Mouse (Mus musculus) limb, embryonic 11.5 days (tissue): ENCODE results near the gene Meaf6. TPM values are rescaled to one million over a fixed set of nuclear protein-coding genes. Genes with fewer than 3 reads are reported as not detected.

Experiments used
- ATAC-seq: fragments of 200-750 bp; cut with Nextera tagmentation; 2 replicates; pipeline ENCODE4 v1.8.0; 2017; ENCODE audit warnings: low read depth; ENCODE audit not compliant: insufficient number of reproducible peaks, low FRiP score, low TSS enrichment
- DNase-seq: peaks from one replicate; pipeline ENCODE4 v3.0.0-alpha.2; 2015; ENCODE audit warnings: low spot score
- H3K27ac ChIP-seq: fragments of 300-500 bp; sonication (generic); replicated peaks from 2 replicates; pipeline ENCODE4 v1.5.1; 2014; ENCODE audit warnings: low read depth, mild to moderate bottlenecking, low read length
- H3K27me3 ChIP-seq: fragments of 300-500 bp; sonication (generic); 2 replicates; pipeline ENCODE4 v1.6.1; 2014; ENCODE audit warnings: mild to moderate bottlenecking, low read length, mixed read lengths; ENCODE audit not compliant: control insufficient read depth, insufficient read depth
- H3K36me3 ChIP-seq: fragments of 300-500 bp; sonication (generic); 2 replicates; pipeline ENCODE4 v1.6.1; 2014; ENCODE audit warnings: mild to moderate bottlenecking, low read length, moderate library complexity, mixed read lengths; ENCODE audit not compliant: control insufficient read depth, insufficient read depth
- H3K4me1 ChIP-seq: fragments of 300-500 bp; sonication (generic); 2 replicates; pipeline ENCODE4 v1.6.1; 2014; ENCODE audit warnings: low read length, mixed read lengths; ENCODE audit not compliant: control insufficient read depth, insufficient read depth
- H3K4me2 ChIP-seq: fragments of 300-500 bp; sonication (generic); 2 replicates; pipeline ENCODE4 v1.6.1; 2014; ENCODE audit warnings: low read depth, mild to moderate bottlenecking, moderate library complexity; ENCODE audit not compliant: severe bottlenecking
- H3K4me3 ChIP-seq: fragments of 300-500 bp; sonication (generic); 2 replicates; pipeline ENCODE4 v1.5.1; 2014; ENCODE audit warnings: low read depth, low read length
- H3K9ac ChIP-seq: fragments of 300-500 bp; sonication (generic); 2 replicates; pipeline ENCODE4 v1.6.1; 2014; ENCODE audit warnings: mild to moderate bottlenecking, low read length
- H3K9me3 ChIP-seq: fragments of 300-500 bp; sonication (generic); 2 replicates; pipeline ENCODE4 v1.6.1; 2016; ENCODE audit warnings: low read length; ENCODE audit not compliant: control insufficient read depth
- WGBS: fragments of 180-500 bp; shearing (Covaris S2); extraction: QIAGEN DNeasy Blood & Tissue Kit; methylation state at CpG from one replicate; pipeline ENCODE4 v1.1.7; 2014; 5-methylcytosine and 5-hydroxymethylcytosine counted together
- polyA plus RNA-seq: library from polyadenylated mRNA; unstranded; fragments of >200 nt; fragmentation: Nextera tagmentation; extraction: Ambion mirVana; gene quantifications from 2 replicates; pipeline ENCODE4 v1.2.1, GENCODE M21; 2014

The Meaf6 gene
- polyA plus RNA-seq, 1 experiment from 2014 or later, result 97.4 TPM

GRCm38 (mm10) chr4:125157322-125157721 is 72.4 kb downstream of the Meaf6 start:
- Histone ChIP-seq H3K27me3 (no peaks in the 10 kb centered on the region), H3K4me1 (no peaks in the 10 kb centered on the region), H3K9ac (no peak overlapping the region), H3K36me3 (no peaks in the 10 kb centered on the region), H3K9me3 (no peaks in the 10 kb centered on the region), H3K4me3 (no peak overlapping the region), H3K4me2 (no peak overlapping the region), H3K27ac (no peak overlapping the region)
- no peak for DNase-seq
- no peak for ATAC-seq
- 80% methylated on average over 3 of the region's 3 CpGs for WGBS

GRCm38 (mm10) chr4:125158081-125158480 is 73.1 kb downstream of the Meaf6 start:
- no peak overlapping the region for H3K9ac ChIP-seq
- WGBS, result 87% methylated on average over 2 of the region's 2 CpGs
- ATAC-seq, result no peak

GRCm38 (mm10) chr4:125158581-125159317 is 73.8 kb downstream of the Meaf6 start:
- no peak overlapping the region for H3K9ac ChIP-seq
- H3K27me3 ChIP-seq, result no peaks in the 10 kb centered on the region
- WGBS, result 68% methylated on average over 20 of the region's 20 CpGs
- no peak for DNase-seq
- no peak overlapping the region for H3K27ac ChIP-seq
- no peak overlapping the region for H3K4me2 ChIP-seq
- ATAC-seq, result no peak
- no peaks in the 10 kb centered on the region for H3K36me3 ChIP-seq
- H3K4me1 ChIP-seq, result no peaks in the 10 kb centered on the region
- H3K4me3 ChIP-seq, result no peak overlapping the region
- no peaks in the 10 kb centered on the region for H3K9me3 ChIP-seq

More at GRCm38 (mm10) chr4:125158081-125158480, 73.1 kb downstream of the Meaf6 start:
- no peaks in the 10 kb centered on the region for H3K4me1 ChIP-seq
- H3K4me2 ChIP-seq, result no peak overlapping the region
- no peaks in the 10 kb centered on the region for H3K27me3 ChIP-seq
- no peak overlapping the region for H3K4me3 ChIP-seq
- DNase-seq, result no peak
- H3K9me3 ChIP-seq, result no peaks in the 10 kb centered on the region
- no peaks in the 10 kb centered on the region for H3K36me3 ChIP-seq
- H3K27ac ChIP-seq, result no peak overlapping the region

GRCm38 (mm10) chr4:125160320-125160950 is 75.5 kb downstream of the Meaf6 start:
- Histone ChIP-seq H3K9ac (no peak overlapping the region), H3K4me1 (no peaks in the 10 kb centered on the region), H3K9me3 (no peaks in the 10 kb centered on the region), H3K4me2 (0 out of 2 replicates have a peak overlapping the region, but pooled peaks have one; percentile 24), H3K36me3 (no peaks in the 10 kb centered on the region), H3K4me3 (no peak overlapping the region), H3K27ac (no peak overlapping the region), H3K27me3 (no peaks in the 10 kb centered on the region)
- ATAC-seq, result no peak
- peak; percentile 94 for DNase-seq
- 6% methylated on average over 19 of the region's 19 CpGs for WGBS

- no peak for ATAC-seq
- no peak overlapping the region for H3K9ac ChIP-seq
- no peaks in the 10 kb centered on the region for H3K36me3 ChIP-seq
- 68% methylated on average over 10 of the region's 10 CpGs for WGBS
- no peak overlapping the region for H3K27ac ChIP-seq
- H3K9me3 ChIP-seq, result no peaks in the 10 kb centered on the region
- H3K27me3 ChIP-seq, result no peaks in the 10 kb centered on the region
- no peaks in the 10 kb centered on the region for H3K4me1 ChIP-seq
- H3K4me2 ChIP-seq, result no peak overlapping the region
- DNase-seq, result no peak
- H3K4me3 ChIP-seq, result no peak overlapping the region
These were observed 76.0 kb downstream of the Meaf6 start for GRCm38 (mm10) chr4:125160951-125161331.

GRCm38 (mm10) chr4:125161392-125161791 is 76.5 kb downstream of the Meaf6 start:
- no peaks in the 10 kb centered on the region for H3K36me3 ChIP-seq
- H3K27me3 ChIP-seq, result no peaks in the 10 kb centered on the region
- no peak overlapping the region for H3K27ac ChIP-seq
- DNase-seq (no peak), ATAC-seq (no peak)
- H3K4me1 ChIP-seq, result no peaks in the 10 kb centered on the region
- no peaks in the 10 kb centered on the region for H3K9me3 ChIP-seq
- H3K9ac ChIP-seq, result no peak overlapping the region
- H3K4me3 ChIP-seq, result no peak overlapping the region
- WGBS, result 49% methylated on average over 8 of the region's 8 CpGs
- no peak overlapping the region for H3K4me2 ChIP-seq

- Histone ChIP-seq H3K27me3 (no peaks in the 10 kb centered on the region), H3K36me3 (no peaks in the 10 kb centered on the region), H3K27ac (no peak overlapping the region), H3K9ac (no peak overlapping the region), H3K4me2 (no peak overlapping the region), H3K4me3 (no peak overlapping the region), H3K4me1 (no peaks in the 10 kb centered on the region), H3K9me3 (no peaks in the 10 kb centered on the region)
- no peak for DNase-seq
- ATAC-seq, result no peak
- 52% methylated on average over 7 of the region's 7 CpGs for WGBS
These were observed 77.8 kb downstream of the Meaf6 start for GRCm38 (mm10) chr4:125162701-125163100.
